Mouse (Mus musculus) embryonic fibroblast, embryonic 13.5 days (primary cell): ENCODE results near the gene Trib3.

Experiments
- CTCF ChIP-seq: IDR thresholded peaks from 2 replicates; pipeline ENCODE4 v1.5.1; 2011; ENCODE audit warnings: mild to moderate bottlenecking, control low read depth, low read length, moderate library complexity, borderline replicate concordance; ENCODE audit not compliant: insufficient read depth
- POLR2A ChIP-seq: IDR thresholded peaks from 2 replicates; pipeline ENCODE4 v1.6.1; 2011; ENCODE audit warnings: low read depth, mild to moderate bottlenecking, control low read depth, low read length, moderate library complexity

- TF ChIP-seq POLR2A (no peak), CTCF (no peak)
Measured at GRCm38 (mm10) chr2:152326654-152327053, 17.2 kb downstream of the Trib3 start.
